Mouse (Mus musculus) right cerebral cortex, postnatal 10 days (tissue): Measurements from ENCODE around the gene Zp3r.
"Not testable (repeated sequence)": the region's sequence is repeated elsewhere in the genome, so short reads cannot be mapped to it uniquely, and the experiment has no call there.

Experiments
- DNase-seq, 2 experiments: peaks; one replicate each; pipeline ENCODE4 v3.0.0; 2021; ENCODE audit warnings: low spot score in 2 of 2

Zp3r gene

GRCm38 (mm10) chr1:130629521-130629920, at the start of gene Zp3r:
Gene Zp3r (minus strand): TSS chr1:130629621.
- no peak for DNase-seq

GRCm38 (mm10) chr1:130678551-130678950, 49.1 kb upstream of the Zp3r start:
- DNase-seq, result no peak

GRCm38 (mm10) chr1:130663576-130663975, 34.2 kb upstream of the Zp3r start:
- DNase-seq, result not testable (repeated sequence)

GRCm38 (mm10) chr1:130661454-130661853, 32.0 kb upstream of the Zp3r start, which contains the start of gene C4bp:
Gene C4bp (minus strand): TSS chr1:130661632.
- no peak for DNase-seq

GRCm38 (mm10) chr1:130659641-130660040, 30.2 kb upstream of the Zp3r start:
- not testable (repeated sequence) for DNase-seq

- DNase-seq, result no peak
These were observed 14.7 kb upstream of the Zp3r start for GRCm38 (mm10) chr1:130644103-130644502.

- DNase-seq, result no peak
These were observed 11.5 kb upstream of the Zp3r start for GRCm38 (mm10) chr1:130640967-130641366.

GRCm38 (mm10) chr1:130633761-130634410, 4.5 kb upstream of the Zp3r start:
- DNase-seq, result peak; percentile 69 to 81

GRCm38 (mm10) chr1:130633316-130633715, 3.9 kb upstream of the Zp3r start:
- DNase-seq, result no peak

- DNase-seq, result no peak
These were observed 33.1 kb downstream of the Zp3r start for GRCm38 (mm10) chr1:130596291-130596690.

- DNase-seq, result no peak
These were observed 40.8 kb downstream of the Zp3r start for GRCm38 (mm10) chr1:130588659-130589058.

GRCm38 (mm10) chr1:130576389-130576788, 53.0 kb downstream of the Zp3r start:
- peak in 1 of 2 experiments; percentile 35 for DNase-seq

- peak; percentile 40 to 65 for DNase-seq
These were observed 53.5 kb downstream of the Zp3r start for GRCm38 (mm10) chr1:130575962-130576361.

GRCm38 (mm10) chr1:130551407-130552249, 77.8 kb downstream of the Zp3r start:
- DNase-seq, result no peak

- DNase-seq, result no peak
These were observed 78.9 kb downstream of the Zp3r start for GRCm38 (mm10) chr1:130550242-130551167.

GRCm38 (mm10) chr1:130549698-130550097, 79.7 kb downstream of the Zp3r start:
- no peak for DNase-seq

- no peak for DNase-seq
These were observed 80.3 kb downstream of the Zp3r start for GRCm38 (mm10) chr1:130549160-130549559.

- peak; percentile 30 to 55 for DNase-seq
These were observed 81.6 kb downstream of the Zp3r start for GRCm38 (mm10) chr1:130547674-130548429.
